Mouse (Mus musculus): ENCODE data around the gene Prpf40b. TPM values are rescaled to one million over a fixed set of nuclear protein-coding genes. Genes with fewer than 3 reads are reported as not detected.

Gene Prpf40b
- polyA plus RNA-seq, 1 experiment from 2014 or later, result 38.0 TPM

DNA sequence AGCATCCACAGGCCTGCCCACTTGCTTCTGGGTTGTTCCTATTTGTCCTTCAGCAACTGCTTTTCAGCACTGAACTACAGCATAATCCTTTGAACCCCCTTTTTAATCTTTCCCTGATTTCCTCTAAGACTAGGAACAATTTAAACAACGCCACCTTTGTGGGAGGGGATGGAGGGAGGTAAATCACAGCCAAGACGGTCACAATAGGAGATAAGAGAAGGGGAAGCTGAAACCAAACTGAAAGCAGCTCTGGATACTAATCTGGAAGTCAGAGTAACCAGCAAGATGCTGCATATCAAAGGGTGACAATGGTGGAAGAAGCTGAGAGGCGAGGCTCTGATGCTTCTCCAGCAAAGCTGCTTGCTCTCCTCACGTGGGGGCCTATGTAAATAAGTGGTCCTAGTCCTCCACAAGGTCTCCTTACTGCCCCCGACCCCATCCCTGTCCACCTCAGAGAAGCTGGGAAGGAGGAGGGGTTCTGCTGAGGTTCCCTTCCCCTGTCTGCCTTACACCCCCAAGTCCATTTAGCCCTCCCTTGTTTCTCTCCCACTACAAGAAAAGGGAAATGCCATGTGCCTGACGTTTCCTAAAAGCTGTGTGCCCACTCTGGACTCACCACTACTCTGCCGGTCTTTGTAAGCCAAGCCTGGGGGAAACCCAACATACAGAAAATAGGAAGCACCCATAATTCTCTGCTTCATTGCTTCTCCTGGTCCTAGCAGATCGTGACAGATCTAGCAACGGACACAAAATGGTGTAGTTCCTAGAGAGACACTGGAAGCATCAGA, 47.5 kb downstream of the Prpf40b start:
- H3K4me3 ChIP-seq (ENCODE audit: control insufficient read depth in 1 of 2, insufficient read depth in 1 of 2, low read depth in 1 of 2, low read length in 2 of 2), result no peak overlapping the region
- H3K36me3 ChIP-seq (ENCODE audit: control insufficient read depth, insufficient read depth, low read length), result no peaks in the 10 kb centered on the region
- peak overlapping the region; percentile 91 to 93; a peak in 3 of 4 replicates for H3K27ac ChIP-seq (replicated peaks in 1 of 2; ENCODE audit: control insufficient read depth in 1 of 2, insufficient read depth in 1 of 2, low read depth in 2 of 2, low read length in 2 of 2)
- H3K27me3 ChIP-seq (ENCODE audit: control insufficient read depth, insufficient read depth, low read length), result no peaks in the 10 kb centered on the region
- peaks cover 50 to 72% of the 10 kb centered on the region in 2 experiments for H3K4me1 ChIP-seq (ENCODE audit: control insufficient read depth in 2 of 2, insufficient read depth in 2 of 2, low read length in 2 of 2)
- peak overlapping the region; percentile 66; the same call in 1 of the 2 replicates for H3K9ac ChIP-seq (ENCODE audit: low read length)
- H3K4me2 ChIP-seq (ENCODE audit: low read length), result no peak overlapping the region
- 44% methylated on average over 9 of the region's 9 CpGs for WGBS
- no peaks in the 10 kb centered on the region for H3K9me3 ChIP-seq (ENCODE audit: control insufficient read depth, low read length)
- no peak for ATAC-seq (ENCODE audit: insufficient number of reproducible peaks, insufficient read depth, low FRiP score, low read depth)

DNA sequence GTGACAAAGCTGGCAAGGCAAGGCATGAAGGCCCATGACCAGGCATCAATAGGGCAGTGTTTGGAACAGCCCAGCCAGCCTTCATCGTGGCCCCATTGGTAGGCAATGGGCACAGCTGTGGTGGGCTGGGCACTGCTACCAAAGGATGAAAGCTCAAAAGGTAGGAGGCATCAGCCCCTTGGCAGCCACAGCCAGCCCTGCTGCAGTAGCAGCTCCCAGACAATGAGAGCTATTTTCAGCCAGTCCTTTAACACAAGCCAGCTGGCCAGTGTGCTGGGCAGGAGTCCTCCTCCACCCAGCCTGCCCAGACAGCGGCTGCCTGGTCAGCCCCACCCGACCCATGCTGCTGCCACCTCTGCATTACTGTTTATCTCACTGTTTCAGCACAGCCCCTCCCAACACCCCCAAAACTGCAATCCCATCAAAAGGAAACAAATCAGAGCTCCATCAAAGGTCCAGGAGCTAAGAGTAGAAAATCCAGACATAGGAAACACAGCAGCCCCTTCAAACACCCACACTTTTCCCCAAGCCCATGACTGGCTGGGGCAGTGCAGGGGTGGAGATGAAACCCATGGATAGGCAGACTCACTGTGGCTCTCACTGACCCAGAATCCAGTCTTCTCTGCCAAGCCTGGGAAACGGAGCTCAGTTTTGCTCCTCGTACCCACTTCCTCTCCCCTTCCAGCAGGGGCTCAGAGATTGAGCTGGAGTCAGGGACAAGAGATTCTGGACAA, 48.7 kb downstream of the Prpf40b start:
- peaks cover 45 to 74% of the 10 kb centered on the region in 2 experiments for H3K4me1 ChIP-seq (ENCODE audit: control insufficient read depth in 2 of 2, insufficient read depth in 2 of 2, low read length in 2 of 2)
- WGBS, result 15% methylated on average over 5 of the region's 5 CpGs
- peak; percentile 85 for ATAC-seq (ENCODE audit: insufficient number of reproducible peaks, insufficient read depth, low FRiP score, low read depth)
- no peaks in the 10 kb centered on the region for H3K9me3 ChIP-seq (ENCODE audit: control insufficient read depth, low read length)
- H3K4me2 ChIP-seq (ENCODE audit: low read length), result peak overlapping the region; percentile 48
- H3K27me3 ChIP-seq (ENCODE audit: control insufficient read depth, insufficient read depth, low read length), result no peaks in the 10 kb centered on the region
- H3K9ac ChIP-seq (ENCODE audit: low read length), result peak overlapping the region; percentile 66
- H3K36me3 ChIP-seq (ENCODE audit: control insufficient read depth, insufficient read depth, low read length), result no peaks in the 10 kb centered on the region
- H3K27ac ChIP-seq (replicated peaks in 1 of 2; ENCODE audit: control insufficient read depth in 1 of 2, insufficient read depth in 1 of 2, low read depth in 2 of 2, low read length in 2 of 2), result peak overlapping the region; percentile 91 to 93
- H3K4me3 ChIP-seq (ENCODE audit: control insufficient read depth in 1 of 2, insufficient read depth in 1 of 2, low read depth in 1 of 2, low read length in 2 of 2), result no peak overlapping the region

DNA sequence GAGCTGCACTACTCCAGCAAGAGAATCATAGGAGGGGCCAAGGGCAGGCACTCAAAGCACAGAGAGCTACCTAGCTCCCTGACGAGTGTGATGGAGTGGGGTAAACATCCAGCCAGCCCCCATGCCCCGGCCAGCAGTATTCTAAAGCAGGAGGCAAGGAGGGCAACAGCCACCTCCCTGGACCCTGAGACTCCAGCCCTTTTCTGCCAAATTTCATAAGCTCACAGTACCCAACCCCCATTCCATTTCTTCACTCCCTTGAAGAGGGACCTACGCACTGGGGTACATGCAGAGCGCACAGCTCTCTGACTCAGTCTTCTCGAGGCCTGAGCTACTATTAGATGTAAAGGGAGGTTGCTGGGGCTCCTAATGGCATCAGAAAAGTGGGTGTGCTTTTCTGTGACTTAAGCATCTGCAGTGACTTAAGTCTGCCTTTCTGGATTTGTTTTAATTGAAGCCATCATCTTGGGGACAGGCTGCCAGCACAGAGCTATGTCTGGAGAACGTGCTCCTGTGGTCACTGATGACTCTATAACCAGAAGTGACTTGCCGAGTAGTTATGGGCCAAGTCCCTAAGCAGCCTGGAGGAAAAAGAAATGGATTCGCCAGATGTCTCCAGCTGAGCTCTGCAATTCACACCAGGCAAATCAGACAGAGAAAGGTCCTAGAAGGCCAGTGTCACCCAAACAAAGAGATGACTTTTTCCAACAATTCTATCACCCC, 49.4 kb downstream of the Prpf40b start:
- H3K27me3 ChIP-seq (ENCODE audit: control insufficient read depth, insufficient read depth, low read length), result no peaks in the 10 kb centered on the region
- no peak overlapping the region for H3K4me3 ChIP-seq (ENCODE audit: control insufficient read depth in 1 of 2, insufficient read depth in 1 of 2, low read depth in 1 of 2, low read length in 2 of 2)
- 0 out of 2 replicates have a peak, but pooled peaks have one; percentile 6 for ATAC-seq (ENCODE audit: insufficient number of reproducible peaks, insufficient read depth, low FRiP score, low read depth)
- H3K4me1 ChIP-seq (ENCODE audit: control insufficient read depth in 2 of 2, insufficient read depth in 2 of 2, low read length in 2 of 2), result peaks cover 45 to 68% of the 10 kb centered on the region in 2 experiments
- H3K27ac ChIP-seq (replicated peaks in 1 of 2; ENCODE audit: control insufficient read depth in 1 of 2, insufficient read depth in 1 of 2, low read depth in 2 of 2, low read length in 2 of 2), result peak overlapping the region; percentile 91 to 93
- no peaks in the 10 kb centered on the region for H3K9me3 ChIP-seq (ENCODE audit: control insufficient read depth, low read length)
- H3K9ac ChIP-seq (ENCODE audit: low read length), result peak overlapping the region; percentile 66
- H3K4me2 ChIP-seq (ENCODE audit: low read length), result peak overlapping the region; percentile 48
- WGBS, result 56% methylated on average over 8 of the region's 8 CpGs
- no peaks in the 10 kb centered on the region for H3K36me3 ChIP-seq (ENCODE audit: control insufficient read depth, insufficient read depth, low read length)

DNA sequence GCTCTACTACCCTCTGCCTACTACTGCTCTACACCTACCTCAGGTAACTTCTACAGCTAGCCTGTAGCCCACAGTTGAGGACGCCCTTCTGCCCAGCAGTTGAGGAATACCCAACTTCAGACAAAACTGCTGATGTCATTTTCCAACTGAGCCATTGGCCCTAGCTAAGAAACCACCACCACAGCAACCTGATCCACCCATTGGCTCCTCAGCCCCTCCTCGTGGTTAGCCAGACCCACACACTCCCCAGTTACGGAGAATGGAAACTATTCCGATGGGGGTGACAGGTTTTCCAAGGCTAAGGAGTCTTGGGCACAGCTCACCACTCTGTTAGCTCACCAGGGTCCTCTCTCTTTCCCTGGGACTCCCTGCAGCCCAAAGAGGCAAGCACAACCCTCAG, 50.1 kb downstream of the Prpf40b start:
- Histone ChIP-seq H3K4me3 (ENCODE audit: control insufficient read depth in 1 of 2, insufficient read depth in 1 of 2, low read depth in 1 of 2, low read length in 2 of 2) (no peak overlapping the region), H3K27me3 (ENCODE audit: control insufficient read depth, insufficient read depth, low read length) (no peaks in the 10 kb centered on the region), H3K4me1 (ENCODE audit: control insufficient read depth in 2 of 2, insufficient read depth in 2 of 2, low read length in 2 of 2) (peaks cover 42 to 63% of the 10 kb centered on the region in 2 experiments), H3K27ac (replicated peaks in 1 of 2; ENCODE audit: control insufficient read depth in 1 of 2, insufficient read depth in 1 of 2, low read depth in 2 of 2, low read length in 2 of 2) (peak overlapping the region in 1 of 2 experiments; percentile 93; a peak in 3 of 4 replicates), H3K9me3 (ENCODE audit: control insufficient read depth, low read length) (no peaks in the 10 kb centered on the region), H3K9ac (ENCODE audit: low read length) (no peak overlapping the region; the same call in 1 of the 2 replicates), H3K4me2 (ENCODE audit: low read length) (no peak overlapping the region), H3K36me3 (ENCODE audit: control insufficient read depth, insufficient read depth, low read length) (no peaks in the 10 kb centered on the region)
- ATAC-seq (ENCODE audit: insufficient number of reproducible peaks, insufficient read depth, low FRiP score, low read depth), result no peak
- WGBS, result 48% methylated on average over 4 of the region's 4 CpGs

DNA sequence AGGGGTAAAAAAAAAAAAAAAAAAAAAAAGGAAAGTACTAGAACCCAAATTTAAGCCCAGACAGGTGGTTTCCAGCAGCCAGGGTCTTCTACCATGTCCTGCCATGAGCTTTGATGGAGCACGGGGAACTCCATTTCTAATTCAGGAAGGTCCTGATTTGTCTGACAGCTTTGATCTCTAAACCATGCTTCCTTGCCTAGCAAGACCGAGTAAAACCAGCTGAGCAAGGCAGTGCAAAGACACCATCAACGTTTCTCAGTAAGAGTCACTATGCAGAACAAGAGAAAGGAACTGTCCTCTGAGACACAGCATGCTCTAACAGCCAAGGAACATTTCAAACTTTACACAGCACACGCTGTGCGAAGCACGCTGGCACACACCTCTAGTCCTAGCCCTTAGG, 56.7 kb downstream of the Prpf40b start:
- Histone ChIP-seq H3K4me3 (ENCODE audit: control insufficient read depth in 1 of 2, insufficient read depth in 1 of 2, low read depth in 1 of 2, low read length in 2 of 2) (no peak overlapping the region), H3K9me3 (ENCODE audit: control insufficient read depth, low read length) (no peaks in the 10 kb centered on the region), H3K9ac (ENCODE audit: low read length) (no peak overlapping the region), H3K27me3 (ENCODE audit: control insufficient read depth, insufficient read depth, low read length) (no peaks in the 10 kb centered on the region), H3K4me1 (ENCODE audit: control insufficient read depth in 2 of 2, insufficient read depth in 2 of 2, low read length in 2 of 2) (peaks cover 16 to 49% of the 10 kb centered on the region in 2 experiments), H3K27ac (replicated peaks in 1 of 2; ENCODE audit: control insufficient read depth in 1 of 2, insufficient read depth in 1 of 2, low read depth in 2 of 2, low read length in 2 of 2) (0 out of 4 replicates have a peak overlapping the region, but pooled peaks of 1 of the 2 experiments have one; percentile 19), H3K36me3 (ENCODE audit: control insufficient read depth, insufficient read depth, low read length) (0 out of 2 replicates have a peak, but pooled peaks cover 3% of the 10 kb centered on the region), H3K4me2 (ENCODE audit: low read length) (no peak overlapping the region)
- 57% methylated on average over 6 of the region's 6 CpGs for WGBS
- no peak for ATAC-seq (ENCODE audit: insufficient number of reproducible peaks, insufficient read depth, low FRiP score, low read depth)

DNA sequence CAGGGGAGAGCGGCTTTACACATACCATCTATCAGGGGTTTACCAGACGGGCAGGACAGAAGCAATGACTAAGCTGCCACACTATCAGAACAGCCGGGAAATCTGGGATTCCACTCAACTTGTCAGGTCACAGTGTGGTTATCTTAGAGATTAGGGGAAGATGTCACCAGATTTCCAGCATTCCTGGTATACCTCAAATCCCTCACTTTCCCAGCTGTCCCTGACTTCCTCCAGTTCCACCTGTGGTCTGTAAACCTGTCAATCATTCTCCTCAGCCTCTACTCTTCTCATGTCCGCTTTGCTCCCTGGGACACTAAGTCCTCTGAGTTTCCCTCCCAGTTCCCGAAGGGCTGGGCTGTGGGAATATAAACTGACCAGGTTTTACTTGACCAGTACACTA, 57.4 kb downstream of the Prpf40b start:
- 0 out of 2 replicates have a peak, but pooled peaks cover 3% of the 10 kb centered on the region for H3K36me3 ChIP-seq (ENCODE audit: control insufficient read depth, insufficient read depth, low read length)
- ATAC-seq (ENCODE audit: insufficient number of reproducible peaks, insufficient read depth, low FRiP score, low read depth), result no peak
- H3K27me3 ChIP-seq (ENCODE audit: control insufficient read depth, insufficient read depth, low read length), result no peaks in the 10 kb centered on the region
- H3K4me2 ChIP-seq (ENCODE audit: low read length), result no peak overlapping the region
- 0 out of 4 replicates have a peak overlapping the region, but pooled peaks of 1 of the 2 experiments have one; percentile 19 for H3K27ac ChIP-seq (replicated peaks in 1 of 2; ENCODE audit: control insufficient read depth in 1 of 2, insufficient read depth in 1 of 2, low read depth in 2 of 2, low read length in 2 of 2)
- WGBS, result 30% methylated on average over 5 of the region's 5 CpGs
- peaks cover 23 to 56% of the 10 kb centered on the region in 2 experiments for H3K4me1 ChIP-seq (ENCODE audit: control insufficient read depth in 2 of 2, insufficient read depth in 2 of 2, low read length in 2 of 2)
- H3K9ac ChIP-seq (ENCODE audit: low read length), result 0 out of 2 replicates have a peak overlapping the region, but pooled peaks have one; percentile 1
- no peaks in the 10 kb centered on the region for H3K9me3 ChIP-seq (ENCODE audit: control insufficient read depth, low read length)
- no peak overlapping the region for H3K4me3 ChIP-seq (ENCODE audit: control insufficient read depth in 1 of 2, insufficient read depth in 1 of 2, low read depth in 1 of 2, low read length in 2 of 2)

DNA sequence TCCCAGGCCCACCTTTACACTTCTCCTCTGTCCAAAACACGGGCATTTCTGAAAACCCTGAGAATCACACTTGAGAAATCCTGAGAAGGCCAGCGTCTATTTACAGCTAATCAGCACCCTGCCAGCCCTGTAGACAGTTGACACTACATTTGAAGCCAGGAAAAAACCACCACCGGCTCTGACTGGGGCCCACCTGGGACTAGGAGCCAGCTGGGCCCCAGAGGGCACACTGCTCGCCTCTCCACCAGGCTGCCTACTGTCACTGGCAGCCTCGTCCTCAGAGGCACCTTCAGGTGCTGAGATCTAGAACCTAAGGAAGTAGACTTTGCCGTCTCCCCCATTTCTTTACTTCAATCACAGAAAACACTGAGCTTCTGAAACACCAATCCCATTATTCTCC, 60.8 kb downstream of the Prpf40b start:
- peak overlapping the region; percentile 55 to 66; a peak in 3 of 4 replicates for H3K27ac ChIP-seq (replicated peaks in 1 of 2; ENCODE audit: control insufficient read depth in 1 of 2, insufficient read depth in 1 of 2, low read depth in 2 of 2, low read length in 2 of 2)

More for the DNA sequence above, 60.8 kb downstream of the Prpf40b start:
- no peak overlapping the region for H3K4me2 ChIP-seq (ENCODE audit: low read length)
- H3K9me3 ChIP-seq (ENCODE audit: control insufficient read depth, low read length), result no peaks in the 10 kb centered on the region
- H3K9ac ChIP-seq (ENCODE audit: low read length), result peak overlapping the region; percentile 38; the same call in 1 of the 2 replicates
- no peaks in the 10 kb centered on the region for H3K27me3 ChIP-seq (ENCODE audit: control insufficient read depth, insufficient read depth, low read length)
- 34% methylated on average over 6 of the region's 6 CpGs for WGBS
- H3K4me1 ChIP-seq (ENCODE audit: control insufficient read depth in 2 of 2, insufficient read depth in 2 of 2, low read length in 2 of 2), result peaks cover 26 to 56% of the 10 kb centered on the region in 2 experiments
- ATAC-seq (ENCODE audit: insufficient number of reproducible peaks, insufficient read depth, low FRiP score, low read depth), result no peak
- 0 out of 2 replicates have a peak, but pooled peaks cover 3% of the 10 kb centered on the region for H3K36me3 ChIP-seq (ENCODE audit: control insufficient read depth, insufficient read depth, low read length)
- H3K4me3 ChIP-seq (ENCODE audit: control insufficient read depth in 1 of 2, insufficient read depth in 1 of 2, low read depth in 1 of 2, low read length in 2 of 2), result no peak overlapping the region
